Comparison of ENCODE assay signal across 8 mouse cellular contexts in the genomic region with DNA sequence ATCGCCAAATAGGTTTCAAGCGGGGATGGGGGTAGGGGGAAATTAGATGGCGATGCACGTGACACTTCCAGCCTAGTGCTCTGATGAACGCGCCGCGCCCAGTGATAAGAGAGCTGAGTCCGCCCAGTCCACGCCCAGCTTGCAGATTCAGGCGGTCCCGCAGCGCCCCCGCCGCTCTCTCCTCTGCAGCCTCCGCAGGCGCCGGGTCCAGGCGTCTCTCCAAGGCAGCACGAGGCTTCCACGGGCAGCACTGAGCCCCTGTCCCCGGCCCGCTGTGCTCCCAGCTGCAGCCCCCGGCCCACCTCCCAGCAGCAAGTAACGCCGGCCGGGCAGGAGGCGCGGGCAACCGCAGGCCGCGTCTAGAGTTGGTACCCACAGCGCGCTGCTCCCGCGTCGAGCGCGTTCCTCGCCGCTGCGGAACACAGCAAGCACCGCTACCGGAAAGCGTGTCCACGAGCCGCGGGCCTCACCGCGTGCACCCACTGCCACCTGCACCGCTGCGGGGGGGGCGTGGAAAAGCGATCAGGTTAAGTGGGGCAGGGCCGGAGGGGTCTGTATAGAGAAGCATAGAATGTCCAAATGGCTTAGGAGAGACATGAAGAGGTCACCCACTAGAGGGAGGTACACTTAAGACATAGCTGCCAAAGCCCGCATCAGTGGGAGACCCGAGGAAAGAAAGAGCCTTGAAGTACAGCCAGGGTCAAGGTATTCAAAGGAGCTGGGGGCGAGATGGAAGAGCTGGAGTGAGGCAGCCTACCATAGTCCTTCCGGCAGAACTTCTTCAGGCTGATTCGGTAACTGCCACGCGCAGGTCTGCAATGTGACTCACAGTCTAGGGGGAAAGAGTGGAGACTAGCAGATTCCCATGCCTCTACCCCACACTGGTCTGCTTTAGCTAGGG. TPM values are rescaled to one million over a fixed set of nuclear protein-coding genes. Genes with fewer than 3 reads are reported as not detected.
DNase-seq lines count a peak whose midpoint lies in the region; ATAC-seq and TF ChIP-seq lines count a peak whose summit lies in the region.

No protein-coding gene starts in this region.

- ATAC-seq in common myeloid progenitor, adult 5-6 weeks (replicated peaks; ENCODE audit: low read depth, poor library complexity, severe bottlenecking), result peak; percentile 38; the same call in 1 of the 2 replicates
- ATAC-seq in granulocyte monocyte progenitor cell, adult 5-6 weeks (replicated peaks; ENCODE audit: poor library complexity, severe bottlenecking), result peak; percentile 29; the same call in 1 of the 2 replicates
- ATAC-seq in kidney, embryonic 15.5 days (replicated peaks; ENCODE audit: low FRiP score), result peak; percentile 31; the same call in 1 of the 2 replicates
- peak; percentile 7; the same call in 1 of the 2 replicates for ATAC-seq in midbrain, postnatal 0 days (ENCODE audit: low FRiP score)
- no peak for ATAC-seq in stomach, postnatal 0 days (ENCODE audit: low FRiP score, low TSS enrichment)

- TF ChIP-seq CTCF in midbrain, postnatal 0 days (IDR thresholded peaks at IDR 0.05), result peak; percentile 56
- peak; percentile 44 for TF ChIP-seq CTCF in stomach, postnatal 0 days (IDR thresholded peaks at IDR 0.05; ENCODE audit: low read depth)

- peak overlapping the region; percentile 73 for H3K4me3 ChIP-seq in kidney, embryonic 15.5 days (replicated peaks)
- H3K4me3 ChIP-seq in midbrain, postnatal 0 days (ENCODE audit: low read depth, low read length), result peak overlapping the region; percentile 69
- H3K4me3 ChIP-seq in stomach, postnatal 0 days (ENCODE audit: low read depth, low read length), result peak overlapping the region; percentile 30

- TF ChIP-seq EP300 in stomach, postnatal 0 days (optimal IDR thresholded peaks at IDR 0.05), result no peak

- no peaks in the 10 kb centered on the region for H3K9me3 ChIP-seq in kidney, embryonic 15.5 days (replicated peaks)
- no peaks in the 10 kb centered on the region for H3K9me3 ChIP-seq in midbrain, postnatal 0 days (ENCODE audit: low read length)
- H3K9me3 ChIP-seq in stomach, postnatal 0 days (ENCODE audit: control insufficient read depth, low read length), result no peaks in the 10 kb centered on the region

- H3K4me1 ChIP-seq in kidney, embryonic 15.5 days, result peaks cover 76% of the 10 kb centered on the region
- peaks cover 65% of the 10 kb centered on the region for H3K4me1 ChIP-seq in midbrain, postnatal 0 days (ENCODE audit: insufficient read depth, low read length)
- peaks cover 22% of the 10 kb centered on the region for H3K4me1 ChIP-seq in stomach, postnatal 0 days (replicated peaks; ENCODE audit: control insufficient read depth, insufficient read depth)

- DNase-seq in layer of hippocampus, adult 11-12 months (ENCODE audit: low spot score), result peak; percentile 77
- no peak for DNase-seq in layer of hippocampus, adult 9-10 months (ENCODE audit: low spot score)
- peak; percentile 92 for DNase-seq in liver
- peak; percentile 77 for DNase-seq in midbrain, postnatal 0 days (ENCODE audit: low spot score)
- peak; percentile 66 for DNase-seq in stomach, postnatal 0 days (ENCODE audit: low spot score)

- H3K27me3 ChIP-seq in kidney, embryonic 15.5 days, result peaks cover 43% of the 10 kb centered on the region
- H3K27me3 ChIP-seq in midbrain, postnatal 0 days (ENCODE audit: insufficient read depth, low read length), result no peaks in the 10 kb centered on the region
- peaks cover 3% of the 10 kb centered on the region; the same call in 1 of the 2 replicates for H3K27me3 ChIP-seq in stomach, postnatal 0 days (ENCODE audit: control insufficient read depth, insufficient read depth, low read length)

- H3K4me2 ChIP-seq in kidney, embryonic 15.5 days, result peak overlapping the region; percentile 96
- H3K4me2 ChIP-seq in midbrain, postnatal 0 days (ENCODE audit: low read depth, low read length, poor library complexity, severe bottlenecking), result peak overlapping the region; percentile 79
- peak overlapping the region; percentile 95 for H3K4me2 ChIP-seq in stomach, postnatal 0 days (replicated peaks; ENCODE audit: low read depth)

- 3% methylated on average over 62 of the region's 62 CpGs for WGBS in kidney, embryonic 15.5 days
- WGBS in midbrain, postnatal 0 days, result 5% methylated on average over 61 of the region's 62 CpGs
- WGBS in stomach, postnatal 0 days, result 5% methylated on average over 62 of the region's 62 CpGs

- H3K36me3 ChIP-seq in kidney, embryonic 15.5 days, result no peaks in the 10 kb centered on the region
- H3K36me3 ChIP-seq in midbrain, postnatal 0 days (ENCODE audit: insufficient read depth, low read length), result 0 out of 2 replicates have a peak, but pooled peaks cover under 1% of the 10 kb centered on the region
- no peaks in the 10 kb centered on the region for H3K36me3 ChIP-seq in stomach, postnatal 0 days (ENCODE audit: control insufficient read depth, insufficient read depth, low read length)

- H3K9ac ChIP-seq in kidney, embryonic 15.5 days, result peak overlapping the region; percentile 71
- peak overlapping the region; percentile 83 for H3K9ac ChIP-seq in midbrain, postnatal 0 days (replicated peaks; ENCODE audit: low read length, poor library complexity, severe bottlenecking)
- peak overlapping the region; percentile 38; the same call in 1 of the 2 replicates for H3K9ac ChIP-seq in stomach, postnatal 0 days (ENCODE audit: low read length)

- peak overlapping the region; percentile 74 for H3K27ac ChIP-seq in kidney, embryonic 15.5 days
- peak overlapping the region; percentile 67 for H3K27ac ChIP-seq in midbrain, postnatal 0 days (ENCODE audit: low read depth, low read length)
- H3K27ac ChIP-seq in stomach, postnatal 0 days (replicated peaks), result no peak overlapping the region; the same call in 1 of the 2 replicates

RNA-seq across cellular contexts. Expression of gene Tbc1d24, which starts 1.3 kb away (rescaled TPM):
- 4.8 and 5.3 TPM in 2 replicates for total RNA-seq in common myeloid progenitor, adult 5-6 weeks (2017)
- 12.4 and 27.9 TPM in 2 replicates for total RNA-seq in granulocyte monocyte progenitor cell, adult 5-6 weeks (2014; fragmentation: Nextera tagmentation)
- total RNA-seq in granulocyte monocyte progenitor cell, adult 5-6 weeks (2017), result 4.8 and 6.4 TPM in 2 replicates
- polyA plus RNA-seq in kidney, embryonic 15.5 days (2015; fragmentation: Nextera tagmentation; extraction: Ambion mirVana), result 5.9 and 6.7 TPM in 2 replicates
- total RNA-seq in midbrain, postnatal 0 days (2014; rRNA removed), result 146 and 168 TPM in 2 replicates
- polyA plus RNA-seq in midbrain, postnatal 0 days (2015; fragmentation: Nextera tagmentation; extraction: Ambion mirVana), result 27.4 and 27.6 TPM in 2 replicates
- 1.4 and 1.5 TPM in 2 replicates for polyA plus RNA-seq in stomach, postnatal 0 days (2015; fragmentation: Nextera tagmentation; extraction: Ambion mirVana)

RNA-seq across cellular contexts. Expression of gene Ntn3, which starts 2.6 kb away (rescaled TPM):
- 0.10 and 0.50 TPM in 2 replicates for total RNA-seq in common myeloid progenitor, adult 5-6 weeks (2017)
- total RNA-seq in granulocyte monocyte progenitor cell, adult 5-6 weeks (2014; fragmentation: Nextera tagmentation), result 0.11 TPM in 1 of 2 replicates, not detected in the other
- 0.04 TPM in 1 of 2 replicates, not detected in the other for total RNA-seq in granulocyte monocyte progenitor cell, adult 5-6 weeks (2017)
- 5.1 and 5.6 TPM in 2 replicates for polyA plus RNA-seq in kidney, embryonic 15.5 days (2015; fragmentation: Nextera tagmentation; extraction: Ambion mirVana)
- 19.4 and 23.6 TPM in 2 replicates for total RNA-seq in midbrain, postnatal 0 days (2014; rRNA removed)
- 4.0 and 4.3 TPM in 2 replicates for polyA plus RNA-seq in midbrain, postnatal 0 days (2015; fragmentation: Nextera tagmentation; extraction: Ambion mirVana)
- 2.8 and 3.1 TPM in 2 replicates for polyA plus RNA-seq in stomach, postnatal 0 days (2015; fragmentation: Nextera tagmentation; extraction: Ambion mirVana)

RNA-seq across cellular contexts. Expression of gene Tedc2, which starts 13.9 kb away (rescaled TPM):
- total RNA-seq in common myeloid progenitor, adult 5-6 weeks (2017), result 17.4 and 18.4 TPM in 2 replicates
- 11.3 and 13.8 TPM in 2 replicates for total RNA-seq in granulocyte monocyte progenitor cell, adult 5-6 weeks (2014; fragmentation: Nextera tagmentation)
- 17.0 and 19.5 TPM in 2 replicates for total RNA-seq in granulocyte monocyte progenitor cell, adult 5-6 weeks (2017)
- polyA plus RNA-seq in kidney, embryonic 15.5 days (2015; fragmentation: Nextera tagmentation; extraction: Ambion mirVana), result 13.6 and 14.3 TPM in 2 replicates
- 17.4 and 17.9 TPM in 2 replicates for total RNA-seq in midbrain, postnatal 0 days (2014; rRNA removed)
- polyA plus RNA-seq in midbrain, postnatal 0 days (2015; fragmentation: Nextera tagmentation; extraction: Ambion mirVana), result 9.0 and 11.1 TPM in 2 replicates
- 4.8 and 6.1 TPM in 2 replicates for polyA plus RNA-seq in stomach, postnatal 0 days (2015; fragmentation: Nextera tagmentation; extraction: Ambion mirVana)

RNA-seq across cellular contexts. Expression of gene Atp6v0c, which starts 37.2 kb away (rescaled TPM):
- 81.5 and 89.8 TPM in 2 replicates for total RNA-seq in common myeloid progenitor, adult 5-6 weeks (2017)
- 422 and 477 TPM in 2 replicates for total RNA-seq in granulocyte monocyte progenitor cell, adult 5-6 weeks (2014; fragmentation: Nextera tagmentation)
- total RNA-seq in granulocyte monocyte progenitor cell, adult 5-6 weeks (2017), result 134 and 143 TPM in 2 replicates
- 546 and 562 TPM in 2 replicates for polyA plus RNA-seq in kidney, embryonic 15.5 days (2015; fragmentation: Nextera tagmentation; extraction: Ambion mirVana)
- total RNA-seq in midbrain, postnatal 0 days (2014; rRNA removed), result 730 and 771 TPM in 2 replicates
- 2,426 and 2,595 TPM in 2 replicates for polyA plus RNA-seq in midbrain, postnatal 0 days (2015; fragmentation: Nextera tagmentation; extraction: Ambion mirVana)
- polyA plus RNA-seq in stomach, postnatal 0 days (2015; fragmentation: Nextera tagmentation; extraction: Ambion mirVana), result 608 and 627 TPM in 2 replicates

RNA-seq across cellular contexts. Expression of gene Amdhd2, which starts 43.1 kb away (rescaled TPM):
- 22.5 and 23.0 TPM in 2 replicates for total RNA-seq in common myeloid progenitor, adult 5-6 weeks (2017)
- 60.4 and 63.2 TPM in 2 replicates for total RNA-seq in granulocyte monocyte progenitor cell, adult 5-6 weeks (2014; fragmentation: Nextera tagmentation)
- total RNA-seq in granulocyte monocyte progenitor cell, adult 5-6 weeks (2017), result 54.4 and 66.4 TPM in 2 replicates
- polyA plus RNA-seq in kidney, embryonic 15.5 days (2015; fragmentation: Nextera tagmentation; extraction: Ambion mirVana), result 36.7 and 40.9 TPM in 2 replicates
- total RNA-seq in midbrain, postnatal 0 days (2014; rRNA removed), result 40.2 and 58.6 TPM in 2 replicates
- 34.0 and 41.4 TPM in 2 replicates for polyA plus RNA-seq in midbrain, postnatal 0 days (2015; fragmentation: Nextera tagmentation; extraction: Ambion mirVana)
- 20.5 and 21.7 TPM in 2 replicates for polyA plus RNA-seq in stomach, postnatal 0 days (2015; fragmentation: Nextera tagmentation; extraction: Ambion mirVana)

Comparison
In these comparisons a context has a peak if more than half of its experiments do, and no peak if none do; other contexts are left out.
1. RNA of gene Ntn3, which starts 2.6 kb away (total RNA-seq): 19.4 to 23.6 TPM in midbrain, postnatal 0 days; 0.10 to 0.50 TPM in common myeloid progenitor, adult 5-6 weeks and 0.04 to 0.11 TPM in granulocyte monocyte progenitor cell, adult 5-6 weeks; every median in the first group is over 10 times any median in the second.
2. Peak in every context shown above with its lines, with median percentiles within 50 percentile points of each other: H3K4me2 ChIP-seq, H3K4me3 ChIP-seq and H3K9ac ChIP-seq.